Mouse (Mus musculus): ENCODE measurements at regions not wholly inside any gene's neighbourhood (a gene's known extent, or its start where the extent isn't known, plus 50 kb on each side); places are given as distances from the start of the nearest gene placed in this dataset.
"Not testable (repeated sequence)": the region's sequence is repeated elsewhere in the genome, so short reads cannot be mapped to it uniquely, and the experiment has no call there.

GRCm38 (mm10) chr4:5590531-5590930 lies 797.4 kb upstream of the Impad1 start:
- no peak for DNase-seq (ENCODE audit: low spot score in 2 of 2)

DNA sequence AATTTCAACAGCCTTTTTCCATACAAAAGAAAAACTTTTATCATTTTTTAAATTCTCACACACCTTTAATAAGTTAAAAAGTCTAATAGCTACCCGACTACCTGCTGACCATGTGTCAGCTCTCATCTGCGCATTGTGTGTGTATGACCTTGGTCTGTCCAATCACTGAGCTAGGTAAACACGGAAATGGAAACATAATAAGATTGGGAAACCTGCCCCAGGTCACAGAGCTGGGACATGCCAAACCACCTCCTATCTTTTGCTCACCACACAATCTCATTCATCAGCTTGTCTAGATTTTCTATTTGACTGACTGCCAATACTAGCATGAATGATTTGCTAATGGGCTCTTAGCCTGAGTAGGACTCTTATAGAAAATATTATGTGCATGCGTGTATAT lies 794.3 kb upstream of the Impad1 start:
- DNase-seq (ENCODE audit: low spot score in 2 of 2): no peak

DNA sequence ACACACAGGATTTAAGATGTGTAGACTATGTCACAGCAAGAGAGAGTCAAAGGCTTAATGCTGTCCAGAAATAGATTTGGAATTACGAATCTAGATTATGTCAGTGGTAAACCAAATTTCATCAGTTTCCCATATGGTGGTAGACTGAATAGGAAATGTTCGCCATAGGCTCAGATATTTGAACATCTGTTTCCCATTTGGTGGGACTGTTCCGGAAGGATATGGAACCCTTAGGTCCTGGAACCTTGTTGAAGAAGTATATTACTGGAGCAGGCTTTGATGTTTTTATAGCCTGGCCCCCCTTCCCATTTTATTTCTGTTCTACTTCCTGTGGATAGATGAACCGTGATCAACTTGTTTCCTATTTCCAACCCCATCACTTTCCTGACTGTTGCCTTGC lies 792.0 kb upstream of the Impad1 start:
- no peak for DNase-seq (ENCODE audit: low spot score in 2 of 2)

- DNase-seq (ENCODE audit: low spot score in 2 of 2): peak; percentile 4 to 9
Measured at GRCm38 (mm10) chr4:5583989-5584677, 791.0 kb upstream of the Impad1 start.

DNA sequence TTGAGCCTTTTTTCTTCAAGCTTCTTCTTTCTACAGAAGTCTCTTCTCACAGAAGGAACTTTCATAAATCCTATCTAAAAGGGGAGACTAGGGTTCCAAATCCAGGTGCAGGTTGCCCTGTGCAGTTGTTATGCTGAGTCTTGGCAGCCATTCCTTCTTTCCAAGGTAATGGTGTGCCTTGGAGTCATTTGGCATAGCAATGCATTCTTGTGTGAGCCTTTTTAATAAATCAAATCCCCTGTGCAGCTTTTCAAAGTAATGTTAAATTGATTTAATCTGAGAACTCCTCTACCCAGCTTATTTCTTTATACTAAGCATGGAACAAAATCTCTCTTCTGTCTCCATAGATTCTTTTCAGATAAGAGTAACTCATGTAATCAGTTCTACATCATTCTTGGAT lies 774.9 kb upstream of the Impad1 start:
- no peak for DNase-seq (ENCODE audit: low spot score in 2 of 2)

GRCm38 (mm10) chr4:5560001-5560657 lies 767.0 kb upstream of the Impad1 start:
- DNase-seq (ENCODE audit: low spot score in 2 of 2): no peak

DNA sequence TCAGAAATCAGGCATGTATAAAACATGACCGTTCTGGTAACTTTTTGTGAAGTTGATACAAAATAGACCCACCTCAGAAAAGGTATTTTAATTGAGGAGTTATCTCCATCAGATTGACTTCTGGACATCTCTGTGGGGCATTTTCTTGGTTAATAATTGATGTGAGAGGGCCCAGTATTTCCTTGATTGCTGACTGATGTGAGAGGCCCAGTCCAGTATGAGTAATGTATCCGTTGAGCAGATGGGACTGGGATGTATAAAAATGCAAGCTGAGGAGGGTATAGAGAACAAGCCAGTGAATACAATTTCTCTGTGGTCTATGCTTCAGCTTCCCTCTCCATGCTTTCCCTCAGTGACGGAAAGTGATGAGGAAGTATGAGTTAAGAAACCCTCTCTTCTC lies 747.0 kb upstream of the Impad1 start:
- DNase-seq (ENCODE audit: low spot score in 2 of 2): no peak

- DNase-seq (ENCODE audit: low spot score in 2 of 2): no peak
Measured at GRCm38 (mm10) chr4:5530416-5530815, 737.3 kb upstream of the Impad1 start.

- no peak for DNase-seq (ENCODE audit: low spot score in 2 of 2)
Measured at GRCm38 (mm10) chr4:5518522-5518921, 725.4 kb upstream of the Impad1 start.

- DNase-seq (ENCODE audit: low spot score in 2 of 2): not testable (repeated sequence)
Measured at GRCm38 (mm10) chr4:5515426-5515825, 722.3 kb upstream of the Impad1 start.

GRCm38 (mm10) chr4:5511743-5512142 lies 718.6 kb upstream of the Impad1 start:
- no peak for DNase-seq (ENCODE audit: low spot score in 2 of 2)

DNA sequence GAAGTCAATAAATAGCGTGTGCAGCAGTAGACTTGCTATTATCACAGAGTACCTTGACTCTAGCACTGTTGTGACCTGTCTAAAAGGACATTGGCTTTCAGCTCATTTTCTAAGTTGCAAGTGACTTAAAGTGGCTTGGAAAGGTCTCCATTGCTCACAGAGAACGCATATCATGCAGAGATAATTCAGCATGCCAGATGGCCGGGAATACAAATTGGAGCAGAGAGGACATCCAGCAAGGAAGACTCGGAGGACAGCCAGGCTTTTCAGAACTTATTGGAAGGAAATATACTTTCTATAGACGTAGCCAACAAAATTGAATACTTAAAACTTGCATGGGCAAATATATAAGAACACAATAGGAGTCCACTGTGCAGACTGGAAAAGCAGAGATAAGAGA lies 716.2 kb upstream of the Impad1 start:
- no peak for DNase-seq (ENCODE audit: low spot score in 2 of 2)

- DNase-seq (ENCODE audit: low spot score in 2 of 2): no peak
Measured at GRCm38 (mm10) chr4:5495012-5495411, 701.9 kb upstream of the Impad1 start.

- no peak for DNase-seq (ENCODE audit: low spot score in 2 of 2)
Measured at GRCm38 (mm10) chr4:5494072-5495000, 701.2 kb upstream of the Impad1 start.

GRCm38 (mm10) chr4:5486786-5487185 lies 693.6 kb upstream of the Impad1 start:
- no peak for DNase-seq (ENCODE audit: low spot score in 2 of 2)

- DNase-seq (ENCODE audit: low spot score in 2 of 2): no peak
Measured at GRCm38 (mm10) chr4:5471891-5472558, 678.9 kb upstream of the Impad1 start.

- DNase-seq (ENCODE audit: low spot score in 2 of 2): no peak
Measured at GRCm38 (mm10) chr4:5459028-5459695, 666.0 kb upstream of the Impad1 start.

- DNase-seq (ENCODE audit: low spot score in 2 of 2): no peak
Measured at GRCm38 (mm10) chr4:5450417-5450816, 657.3 kb upstream of the Impad1 start.

- no peak for DNase-seq (ENCODE audit: low spot score in 2 of 2)
Measured at GRCm38 (mm10) chr4:5441339-5442019, 648.3 kb upstream of the Impad1 start.

GRCm38 (mm10) chr4:5437076-5437475 lies 643.9 kb upstream of the Impad1 start:
- DNase-seq (ENCODE audit: low spot score in 2 of 2): no peak
